Mouse (Mus musculus) lung, postnatal 0 days (tissue): ENCODE data around the gene Smyd5.

Experiments used
- CTCF ChIP-seq: IDR thresholded peaks from 2 replicates; pipeline ENCODE4 v1.5.1; 2016; ENCODE audit warnings: antibody characterized with exemption, mild to moderate bottlenecking
- EP300 ChIP-seq: IDR thresholded peaks from 2 replicates; pipeline ENCODE4 v1.6.1; 2016; ENCODE audit warnings: antibody characterized with exemption, mild to moderate bottlenecking, control low read depth

- TF ChIP-seq CTCF (no peak), EP300 (no peak)
Observed at GRCm38 (mm10) chr6:85459621-85460020, 27.8 kb downstream of the Smyd5 start.
